Mouse (Mus musculus) cortical plate, adult 2 months (tissue): ENCODE data around the gene Corin.

Experiments used
- CTCF ChIP-seq: fragments of 200-500 bp; IDR thresholded peaks from 2 replicates; pipeline ENCODE4 v1.5.1; 2011; ENCODE audit warnings: mild to moderate bottlenecking, control low read depth, low read length; ENCODE audit not compliant: insufficient read depth; ENCODE audit errors: extremely low read depth
- POLR2A ChIP-seq: fragments of 200-500 bp; IDR thresholded peaks from 2 replicates; pipeline ENCODE4 v1.6.1; 2011; ENCODE audit warnings: mild to moderate bottlenecking, low read length, control low read depth; ENCODE audit not compliant: insufficient read depth; ENCODE audit errors: extremely low read depth

- TF ChIP-seq CTCF (no peak), POLR2A (no peak)
Observed at GRCm38 (mm10) chr5:72453176-72453575, 51.1 kb downstream of the Corin start.
